Mouse (Mus musculus): ENCODE data around the gene Susd4.

Gene Susd4

DNA sequence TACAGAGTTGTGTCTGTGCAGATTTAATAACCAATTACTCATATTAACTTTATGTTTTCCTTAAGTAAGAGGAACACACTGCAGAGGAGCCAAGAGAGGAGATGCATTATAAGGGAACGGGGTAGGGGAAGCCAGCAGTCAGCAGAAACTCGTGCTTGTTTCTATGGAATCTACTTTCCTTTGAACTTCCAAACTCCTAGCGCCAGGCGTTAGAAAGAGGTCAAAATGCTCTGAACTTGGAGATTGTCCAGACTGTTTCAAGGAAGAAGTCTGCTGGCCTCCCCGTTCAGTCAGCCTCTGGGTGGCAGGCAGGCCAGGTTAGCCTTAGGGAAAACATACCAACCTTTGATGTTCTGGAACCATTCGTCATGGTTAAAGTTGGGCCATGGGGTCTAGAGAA lies 25.2 kb downstream of the Susd4 start:
- DNase-seq: no peak

- DNase-seq: peak; percentile 81
These were observed 28.9 kb downstream of the Susd4 start for GRCm38 (mm10) chr1:182792521-182793071.

DNA sequence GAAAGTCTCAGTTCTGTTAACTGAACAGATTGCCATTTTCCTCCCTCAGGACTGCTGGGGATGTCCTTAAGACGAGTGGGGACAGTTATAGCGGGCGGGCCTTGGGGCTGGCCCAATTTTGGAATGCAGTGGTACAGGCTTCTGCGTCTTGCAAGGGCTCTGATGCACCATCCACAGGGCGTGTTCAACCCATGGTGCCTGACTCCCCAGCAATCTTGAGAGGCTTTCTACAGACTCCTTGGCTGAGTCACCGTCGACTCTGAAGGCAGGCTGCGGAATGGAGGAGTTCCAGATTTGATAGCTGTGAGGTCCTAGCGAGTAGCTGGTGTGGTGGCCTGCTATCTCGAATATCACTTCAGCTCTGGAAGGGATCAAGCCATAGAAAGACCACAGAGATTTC lies 30.6 kb downstream of the Susd4 start:
- no peak for DNase-seq

GRCm38 (mm10) chr1:182794628-182795027 lies 31.0 kb downstream of the Susd4 start:
- no peak for DNase-seq

GRCm38 (mm10) chr1:182797048-182797447 lies 33.4 kb downstream of the Susd4 start:
- DNase-seq: peak; percentile 71

GRCm38 (mm10) chr1:182801590-182801989 lies 37.9 kb downstream of the Susd4 start:
- no peak for DNase-seq

GRCm38 (mm10) chr1:182802891-182803290 lies 39.2 kb downstream of the Susd4 start:
- no peak for DNase-seq

GRCm38 (mm10) chr1:182813991-182814390 lies 50.3 kb downstream of the Susd4 start:
- DNase-seq: no peak

DNA sequence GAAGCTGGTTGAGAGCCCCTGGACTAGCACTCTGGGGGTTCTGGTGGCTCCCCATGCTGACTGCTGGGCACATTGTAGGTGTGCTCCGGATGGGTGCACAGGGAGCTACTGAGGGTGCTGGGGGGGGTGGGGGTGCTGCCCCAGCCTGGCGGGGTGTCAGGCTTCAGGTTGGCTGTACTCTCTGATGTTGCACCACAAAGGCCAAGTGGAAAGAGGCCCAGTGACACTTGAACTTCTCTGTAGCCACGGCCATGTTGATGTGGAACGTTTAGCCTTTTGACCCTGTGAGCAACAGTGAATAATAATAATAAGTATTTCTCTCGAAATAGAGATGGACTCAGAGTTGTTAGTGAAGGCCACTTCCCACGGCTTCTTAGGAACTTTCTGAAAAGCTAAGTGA lies 50.9 kb downstream of the Susd4 start:
- DNase-seq: no peak

GRCm38 (mm10) chr1:182817106-182817505 lies 53.4 kb downstream of the Susd4 start:
- DNase-seq: no peak

DNA sequence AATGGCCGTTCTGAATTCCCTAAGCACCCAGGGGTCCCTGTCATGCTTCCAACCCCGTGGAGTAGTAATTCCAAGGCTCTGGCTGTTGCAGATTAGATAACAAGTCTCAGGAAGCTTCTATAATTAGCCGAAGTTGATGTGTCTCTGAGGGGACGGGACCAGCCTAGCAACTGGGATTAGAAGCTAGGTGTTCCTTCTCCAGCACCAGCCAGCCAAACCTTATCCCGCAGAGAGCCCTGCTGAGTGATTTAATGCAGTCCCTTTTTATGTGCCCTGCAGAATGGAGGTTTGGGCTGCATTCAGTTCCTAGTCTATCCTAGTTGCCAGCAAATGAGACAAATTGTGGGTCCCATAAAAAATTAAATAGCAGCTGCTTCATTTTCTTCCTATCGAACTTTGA lies 54.0 kb downstream of the Susd4 start:
- no peak for DNase-seq

DNA sequence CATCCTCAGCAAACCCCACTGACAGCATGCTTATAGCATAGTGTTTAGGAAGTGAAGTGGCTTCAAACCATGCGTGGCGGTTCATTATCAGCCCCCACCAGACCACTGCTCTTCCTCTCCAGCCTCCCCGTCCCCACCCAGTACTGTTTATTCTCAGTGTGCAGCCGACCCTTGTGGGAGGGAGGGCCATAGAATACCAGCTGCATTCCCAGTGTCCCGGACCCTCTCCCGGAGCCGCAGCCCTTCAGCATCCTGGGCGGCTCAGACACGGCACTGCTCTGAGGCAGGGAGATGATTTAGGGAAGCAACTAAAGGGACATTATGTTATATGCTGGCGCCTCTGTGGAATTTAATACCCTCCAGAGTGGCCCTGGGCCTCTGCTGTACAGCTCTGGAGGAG lies 55.3 kb downstream of the Susd4 start:
- DNase-seq: no peak

DNA sequence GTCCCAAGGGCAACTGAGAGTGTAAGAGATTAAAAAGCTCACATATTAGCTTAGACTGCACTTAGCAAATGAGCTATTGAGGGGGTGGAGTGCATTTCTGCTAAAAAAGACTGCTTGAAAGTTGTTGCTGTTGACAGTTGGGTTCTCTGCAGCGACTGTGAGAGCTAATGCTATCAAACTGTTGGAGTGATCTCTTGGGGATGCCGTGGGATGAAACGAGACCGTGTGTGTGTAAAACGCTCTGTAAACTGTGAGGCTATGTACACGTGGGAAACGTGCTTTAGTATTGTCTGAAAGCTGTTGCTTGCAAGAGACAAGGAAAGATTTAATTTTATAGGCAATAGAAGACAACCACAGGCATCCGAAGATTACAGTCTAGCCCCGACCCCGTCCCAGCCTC lies 59.1 kb downstream of the Susd4 start:
- DNase-seq: no peak

- no peak for DNase-seq
These were observed 60.2 kb downstream of the Susd4 start for GRCm38 (mm10) chr1:182823723-182824421.

GRCm38 (mm10) chr1:182826557-182826956 lies 62.9 kb downstream of the Susd4 start:
- DNase-seq: no peak

GRCm38 (mm10) chr1:182838061-182838460 lies 74.4 kb downstream of the Susd4 start:
- DNase-seq: peak; percentile 34

GRCm38 (mm10) chr1:182839332-182839929 lies 75.8 kb downstream of the Susd4 start:
- DNase-seq: no peak

DNA sequence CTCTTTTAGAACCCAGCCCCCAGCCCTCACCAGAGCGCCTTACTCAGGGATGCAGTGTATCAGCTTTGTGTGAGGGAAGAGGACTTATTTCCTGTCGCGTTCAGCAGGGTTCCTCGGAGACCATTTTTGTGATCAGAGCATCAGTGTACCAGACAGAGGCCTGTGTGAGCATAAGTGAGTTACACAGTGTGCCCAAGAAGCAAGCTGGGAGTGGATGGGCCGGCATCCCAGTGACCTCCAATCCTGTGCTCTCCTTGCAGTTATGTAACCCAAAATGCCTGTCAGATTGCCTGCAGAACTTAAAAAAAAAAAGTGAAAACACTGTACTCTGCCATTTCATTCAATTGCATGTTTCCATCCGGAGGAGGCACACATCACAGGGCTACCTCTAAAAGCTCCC lies 76.4 kb downstream of the Susd4 start:
- DNase-seq: no peak

DNA sequence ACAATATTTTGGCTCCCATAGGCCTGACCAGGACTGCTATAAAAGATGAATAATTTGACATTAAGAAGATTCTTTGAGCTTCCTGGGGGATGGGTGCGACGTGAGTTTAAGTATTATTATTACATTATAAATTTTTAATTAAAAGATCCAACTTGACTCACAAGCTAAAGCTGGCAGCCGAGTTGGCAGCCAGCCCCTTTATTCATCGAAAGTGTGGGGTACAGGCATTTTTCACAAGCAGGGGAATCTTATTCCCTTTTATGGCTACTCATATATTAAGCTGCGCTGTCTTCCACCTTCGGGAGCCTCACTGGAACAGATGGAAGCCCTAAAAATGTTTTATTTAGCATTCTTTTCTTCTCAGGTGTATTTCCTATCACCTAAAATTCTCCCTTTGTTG lies 76.9 kb downstream of the Susd4 start:
- no peak for DNase-seq

GRCm38 (mm10) chr1:182849556-182849955 lies 85.9 kb downstream of the Susd4 start:
- DNase-seq: no peak

DNA sequence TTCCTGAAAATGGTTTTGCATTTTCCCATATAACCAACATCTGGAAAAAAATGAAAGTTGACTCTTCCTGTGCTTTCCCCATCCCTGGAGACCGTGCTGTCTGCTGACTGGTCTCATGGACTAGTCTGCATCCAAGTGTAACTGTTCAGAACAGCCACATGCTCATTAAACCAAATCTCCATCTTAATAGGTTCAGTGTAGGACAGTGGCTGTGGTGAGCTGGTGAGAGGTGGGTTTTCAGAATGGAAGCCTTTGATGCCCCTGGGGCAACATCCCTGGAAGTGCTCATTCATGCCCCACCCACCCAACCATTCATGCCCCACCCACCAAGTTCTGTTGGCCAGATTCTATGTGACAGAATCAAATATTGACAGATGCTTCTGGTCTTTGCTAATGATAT lies 86.4 kb downstream of the Susd4 start:
- no peak for DNase-seq

- DNase-seq: no peak
These were observed 88.5 kb downstream of the Susd4 start for GRCm38 (mm10) chr1:182852158-182852557.

DNA sequence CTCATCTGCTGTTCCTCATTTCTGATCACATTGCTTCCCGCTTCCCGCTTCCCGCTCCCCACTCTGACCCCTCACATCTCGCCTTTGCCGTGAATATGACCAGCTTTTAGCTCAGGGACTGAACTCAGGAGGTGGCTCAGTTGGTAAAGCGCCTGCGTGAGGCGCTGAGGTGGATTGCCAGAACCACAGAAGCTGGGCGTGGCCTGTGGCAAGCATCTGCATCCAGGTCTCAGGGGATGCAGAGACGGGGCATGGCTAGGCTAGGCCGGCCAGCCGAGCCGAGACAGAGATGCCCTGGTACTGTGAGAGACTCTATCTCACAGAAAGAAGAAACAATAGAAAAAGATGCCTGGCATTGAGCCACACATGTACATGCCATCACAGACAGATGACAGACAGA lies 93.0 kb downstream of the Susd4 start:
- no peak for DNase-seq

DNA sequence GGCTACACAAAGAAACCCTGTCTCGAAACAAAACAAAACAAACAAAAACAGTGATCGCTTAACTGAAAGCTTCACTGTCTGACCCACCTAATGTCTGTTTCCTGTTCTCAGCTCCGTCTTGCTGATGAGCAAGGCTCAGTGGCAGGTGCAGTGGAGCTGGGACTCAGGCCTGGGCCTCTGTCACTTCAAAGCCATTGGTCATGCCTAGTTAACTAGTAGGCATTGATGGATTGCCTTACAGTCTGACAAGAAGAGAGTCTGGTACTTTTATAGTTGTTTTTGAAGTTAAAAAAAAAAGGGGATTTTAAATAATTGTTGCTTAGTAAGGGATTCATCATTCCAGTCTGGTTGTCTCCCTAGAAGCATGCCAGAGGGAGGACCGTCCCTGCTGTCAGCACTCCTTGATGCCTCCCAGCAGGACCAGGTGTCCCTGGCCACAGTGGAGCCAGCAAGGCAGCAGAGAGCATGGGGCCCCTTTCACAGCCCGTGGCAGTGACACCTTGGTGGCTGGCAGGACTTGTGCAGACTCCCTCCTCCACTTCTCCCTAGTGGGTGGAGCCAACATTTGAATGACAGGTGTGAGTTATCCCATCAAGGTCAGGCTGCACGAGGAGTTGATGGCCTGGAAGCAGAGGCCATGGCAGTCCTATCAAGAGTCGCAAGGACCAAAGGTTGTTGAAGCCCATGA lies 98.2 kb downstream of the Susd4 start:
- DNase-seq: no peak

All from retina, postnatal 1 day (tissue).